Mouse (Mus musculus) ovary, postnatal 36 days (tissue): ENCODE data around the gene Ngrn.

Experiments used
- DNase-seq: peaks from one replicate; pipeline ENCODE4 v3.0.0; 2022; ENCODE audit warnings: low spot score, mixed read lengths

Gene Ngrn

GRCm38 (mm10) chr7:80261372-80261990 is 466 bp downstream of the Ngrn start:
- no peak for DNase-seq

GRCm38 (mm10) chr7:80264606-80265005 is 3.6 kb downstream of the Ngrn start:
- no peak for DNase-seq

- no peak for DNase-seq
Observed at GRCm38 (mm10) chr7:80267764-80268163, 6.7 kb downstream of the Ngrn start.

- peak; percentile 92 for DNase-seq
Observed at GRCm38 (mm10) chr7:80268897-80269750, 8.1 kb downstream of the Ngrn start, which contains the start of gene Vps33b. Gene Vps33b (plus strand): TSS chr7:80269649.

GRCm38 (mm10) chr7:80269751-80270255 is 8.8 kb downstream of the Ngrn start:
- no peak for DNase-seq

- no peak for DNase-seq
Observed at GRCm38 (mm10) chr7:80273456-80273855, 12.4 kb downstream of the Ngrn start.

- DNase-seq, result no peak
Observed at GRCm38 (mm10) chr7:80276374-80276773, 15.4 kb downstream of the Ngrn start.

GRCm38 (mm10) chr7:80280032-80280431 is 19.0 kb downstream of the Ngrn start:
- no peak for DNase-seq

- DNase-seq, result no peak
Observed at GRCm38 (mm10) chr7:80280998-80281397, 20.0 kb downstream of the Ngrn start.

- no peak for DNase-seq
Observed at GRCm38 (mm10) chr7:80281646-80282045, 20.6 kb downstream of the Ngrn start.

- DNase-seq, result no peak
Observed at GRCm38 (mm10) chr7:80283226-80283918, 22.4 kb downstream of the Ngrn start.

- no peak for DNase-seq
Observed at GRCm38 (mm10) chr7:80284391-80284790, 23.4 kb downstream of the Ngrn start.

GRCm38 (mm10) chr7:80285725-80286124 is 24.7 kb downstream of the Ngrn start:
- DNase-seq, result no peak

GRCm38 (mm10) chr7:80287736-80288135 is 26.7 kb downstream of the Ngrn start:
- no peak for DNase-seq

- peak; percentile 98 for DNase-seq
Observed at GRCm38 (mm10) chr7:80294062-80294763, 33.2 kb downstream of the Ngrn start, which contains the start of gene Prc1. Gene Prc1 (plus strand): TSS chr7:80294450.

- DNase-seq, result no peak
Observed at GRCm38 (mm10) chr7:80294764-80295648, 34.0 kb downstream of the Ngrn start.

GRCm38 (mm10) chr7:80296462-80296861 is 35.4 kb downstream of the Ngrn start:
- DNase-seq, result no peak

GRCm38 (mm10) chr7:80297041-80297440 is 36.0 kb downstream of the Ngrn start:
- DNase-seq, result no peak

GRCm38 (mm10) chr7:80298754-80299153 is 37.7 kb downstream of the Ngrn start:
- no peak for DNase-seq

- DNase-seq, result no peak
Observed at GRCm38 (mm10) chr7:80299568-80299967, 38.6 kb downstream of the Ngrn start.

- DNase-seq, result no peak
Observed at GRCm38 (mm10) chr7:80301522-80301921, 40.5 kb downstream of the Ngrn start.
